Mouse (Mus musculus): ENCODE results near the gene Pabpc4.
"Not testable (repeated sequence)": the region's sequence is repeated elsewhere in the genome, so short reads cannot be mapped to it uniquely, and the experiment has no call there.

Pabpc4 gene

DNA sequence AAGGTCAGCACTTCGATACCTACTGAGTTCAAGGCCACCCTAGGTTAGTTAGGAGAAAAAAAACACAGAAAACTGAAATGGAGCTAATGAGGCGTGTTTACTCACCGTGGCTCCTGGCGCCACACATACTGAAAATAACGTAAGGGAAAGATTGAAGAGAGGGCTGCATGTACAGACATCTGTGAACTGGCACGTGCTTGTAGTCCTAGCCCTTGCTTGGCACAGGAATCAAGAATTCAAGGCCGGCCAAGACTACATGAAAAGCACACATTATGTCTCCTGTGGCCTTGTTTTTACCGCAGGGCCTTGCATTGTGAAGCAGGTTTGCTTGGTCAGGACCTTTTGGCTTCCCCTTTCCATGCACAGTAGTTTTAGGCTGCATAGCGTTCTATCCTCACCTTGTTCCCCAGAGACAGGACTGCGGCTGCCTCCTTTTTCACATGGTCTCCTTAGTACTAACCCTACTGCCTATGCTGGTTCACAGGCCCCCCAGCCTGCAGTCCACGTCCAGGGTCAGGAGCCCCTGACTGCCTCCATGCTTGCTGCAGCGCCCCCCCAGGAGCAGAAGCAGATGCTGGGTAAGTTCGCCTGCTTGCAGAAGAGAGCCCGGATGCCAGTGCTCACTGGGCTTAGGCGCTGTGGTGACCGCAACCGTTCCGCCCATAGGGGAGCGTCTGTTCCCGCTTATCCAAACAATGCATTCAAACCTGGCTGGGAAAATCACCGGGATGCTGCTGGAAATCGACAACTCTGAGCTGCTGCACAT, 35.2 kb downstream of the Pabpc4 start:
- no peak for DNase-seq (ENCODE audit: low spot score)

DNA sequence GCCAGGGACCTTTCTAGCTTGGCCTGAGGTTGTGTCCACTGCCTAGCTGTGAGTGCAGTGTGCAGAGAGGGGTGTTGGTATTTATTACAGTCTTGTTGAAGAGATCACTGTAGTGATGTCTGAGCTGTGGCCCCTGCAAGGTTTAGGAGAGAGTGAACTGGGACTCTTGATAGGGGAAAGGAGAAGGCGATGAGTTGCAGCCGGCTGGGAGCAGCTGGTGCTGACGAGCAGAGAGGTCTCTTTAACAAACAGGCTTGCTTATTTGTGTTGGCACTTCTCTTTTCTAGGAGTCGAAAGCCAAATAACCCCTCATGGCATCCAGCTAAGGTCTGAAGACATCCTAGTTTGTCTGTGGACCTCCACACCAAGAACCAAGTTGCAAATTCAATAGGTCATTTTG, 36.1 kb downstream of the Pabpc4 start:
- DNase-seq (ENCODE audit: low spot score), result no peak

DNA sequence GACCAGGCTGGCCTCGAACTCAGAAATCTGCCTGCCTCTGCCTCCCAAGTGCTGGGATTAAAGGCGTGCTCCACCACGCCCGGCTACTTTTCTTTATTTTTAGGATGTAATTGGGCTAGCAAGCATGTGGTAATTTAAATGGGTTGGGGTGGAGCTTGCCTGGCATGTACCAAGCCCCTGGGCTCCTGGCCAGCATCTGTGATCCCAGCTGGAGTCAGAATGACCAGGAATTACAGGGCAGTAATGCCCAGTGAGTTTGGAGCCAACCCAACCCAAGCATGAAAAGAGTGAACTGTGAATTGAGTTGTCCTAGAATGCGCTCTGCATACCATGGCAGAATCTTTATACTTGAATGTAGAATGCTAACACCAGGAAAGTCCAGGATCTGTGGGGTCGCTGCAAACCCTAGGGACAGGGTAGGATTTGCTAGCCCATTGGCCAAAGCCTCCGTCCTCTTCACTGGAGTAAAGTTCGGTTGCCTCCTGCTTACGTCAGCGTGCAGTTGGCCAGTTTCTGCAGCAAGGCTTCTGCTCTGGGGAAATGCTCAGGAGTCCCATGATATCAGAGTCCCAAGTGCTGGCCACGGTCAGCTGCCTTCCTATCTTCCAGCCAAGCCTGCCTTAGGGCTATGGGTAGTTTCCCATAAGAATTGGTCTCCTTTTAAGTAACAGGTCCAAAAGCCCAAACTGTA, 37.0 kb downstream of the Pabpc4 start:
- no peak for DNase-seq (ENCODE audit: low spot score)

DNA sequence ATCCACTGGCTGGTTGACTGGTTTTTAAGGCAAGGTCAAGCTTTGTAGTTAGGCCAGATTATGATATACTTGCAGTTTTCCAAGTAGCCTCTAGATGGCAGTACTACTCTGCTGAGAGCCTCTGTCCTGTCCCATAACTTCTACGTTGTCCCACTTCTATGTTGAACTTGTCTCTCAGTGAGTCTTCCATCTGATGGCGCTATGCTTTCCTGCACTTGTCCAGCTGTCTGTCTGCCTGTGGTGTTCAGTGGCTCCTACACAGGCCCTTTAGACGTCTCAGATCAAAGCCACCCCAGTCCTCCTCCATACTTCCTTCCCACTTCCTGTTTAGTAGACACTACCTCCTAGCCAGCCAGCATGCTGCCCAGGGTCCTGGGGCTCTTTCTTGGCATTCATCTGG, 43.6 kb downstream of the Pabpc4 start:
- peak; percentile 74 for DNase-seq (ENCODE audit: low spot score)

DNA sequence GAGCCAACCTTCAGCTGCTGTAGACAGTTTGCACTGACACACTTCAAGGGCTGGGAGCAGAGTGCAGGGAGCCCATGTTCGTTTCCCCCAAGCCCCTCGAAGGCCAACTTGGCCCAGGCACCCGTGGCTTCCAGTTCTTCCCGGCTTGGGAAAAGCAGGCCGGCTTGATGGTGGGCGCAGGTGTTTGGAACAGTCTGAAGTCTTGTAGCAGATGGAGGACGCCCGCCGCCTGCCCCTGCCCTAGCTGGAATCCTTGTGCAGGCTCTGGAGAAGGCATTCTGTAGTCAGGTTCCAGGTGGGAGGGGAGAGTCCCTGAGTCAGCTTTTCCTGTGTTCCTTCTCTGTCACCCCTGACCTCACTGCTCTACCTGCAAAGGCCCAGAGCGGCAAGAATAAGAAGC, 44.8 kb downstream of the Pabpc4 start:
- no peak for DNase-seq (ENCODE audit: low spot score)

DNA sequence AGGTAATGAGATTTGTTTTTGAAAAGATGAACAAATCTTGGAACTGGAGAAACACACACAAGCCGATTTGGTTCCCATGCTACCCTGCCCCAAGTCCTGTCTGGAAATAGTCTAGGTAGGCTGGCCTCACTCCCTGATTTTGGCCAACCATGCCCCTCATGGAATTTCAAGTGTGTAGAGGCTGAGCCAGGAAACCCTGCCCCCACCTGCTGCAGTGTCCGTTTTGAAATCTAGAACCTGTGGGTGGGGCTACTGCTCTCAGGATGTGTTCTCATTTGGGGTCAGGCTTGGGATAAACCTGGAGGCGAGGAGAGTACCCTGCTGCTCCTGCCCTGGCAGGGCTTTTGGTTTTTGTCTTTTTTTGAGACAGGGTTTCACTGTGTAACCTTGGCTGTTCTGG, 46.1 kb downstream of the Pabpc4 start:
- no peak for DNase-seq (ENCODE audit: low spot score)

DNA sequence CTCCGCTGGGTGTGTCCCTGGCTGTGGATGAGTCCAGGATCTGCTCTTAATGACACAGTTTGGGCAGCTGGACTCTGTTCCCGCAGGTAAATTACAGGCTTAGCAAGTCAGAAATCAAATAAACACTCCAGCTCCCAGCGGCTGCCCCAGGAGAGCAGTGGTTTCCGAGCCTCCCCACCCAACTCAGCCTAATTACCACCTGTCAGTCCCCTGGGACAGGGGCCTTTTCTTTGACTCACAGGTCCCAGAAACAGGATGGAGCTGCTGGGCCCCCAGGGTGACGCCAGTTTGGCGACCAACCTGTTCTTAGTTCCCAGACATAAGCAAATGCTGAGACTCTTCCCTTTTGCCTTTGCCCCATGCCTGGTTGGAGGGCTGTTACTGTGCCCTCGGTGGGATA, 49.7 kb downstream of the Pabpc4 start:
- DNase-seq (ENCODE audit: low spot score), result no peak

DNA sequence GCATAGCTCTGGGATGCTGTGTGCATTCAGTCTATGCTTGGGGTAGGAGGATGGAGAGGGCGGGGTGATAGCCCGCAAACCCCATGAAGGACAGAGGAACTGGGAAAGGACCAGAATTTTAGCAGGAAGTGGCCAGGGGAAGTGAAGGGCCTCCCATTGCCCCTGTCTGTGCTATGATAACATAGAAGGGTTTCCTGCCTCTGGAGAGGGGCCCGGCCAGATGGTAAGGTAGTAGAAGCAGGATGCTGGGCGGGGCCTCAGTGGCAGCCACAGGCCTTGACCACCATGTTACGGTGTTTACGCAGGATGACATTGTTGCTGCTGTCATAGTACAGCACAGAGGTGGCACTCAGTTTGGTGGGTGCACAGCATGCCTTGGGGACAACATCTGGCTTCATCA, 50.9 kb downstream of the Pabpc4 start:
- no peak for DNase-seq (ENCODE audit: low spot score)

DNA sequence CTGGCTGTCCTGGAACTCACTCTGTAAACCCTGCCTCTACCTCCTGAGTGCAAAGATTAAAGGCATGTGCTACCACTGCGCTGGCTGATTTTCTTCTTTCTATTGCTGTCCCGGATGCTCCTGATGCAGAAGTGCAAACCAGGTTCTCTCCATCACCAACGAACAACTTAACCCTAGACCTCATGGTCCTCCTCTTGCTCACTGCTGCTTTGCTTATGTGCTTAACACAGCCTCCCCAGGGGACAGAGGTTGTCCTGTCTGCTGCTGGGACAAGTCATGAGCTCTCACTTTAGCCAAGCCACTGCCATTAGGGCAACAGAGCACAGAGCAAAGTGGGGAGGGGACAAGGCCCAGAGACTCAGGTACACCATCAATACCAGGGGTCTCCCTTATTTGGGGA, 52.3 kb downstream of the Pabpc4 start:
- no peak for DNase-seq (ENCODE audit: low spot score)

DNA sequence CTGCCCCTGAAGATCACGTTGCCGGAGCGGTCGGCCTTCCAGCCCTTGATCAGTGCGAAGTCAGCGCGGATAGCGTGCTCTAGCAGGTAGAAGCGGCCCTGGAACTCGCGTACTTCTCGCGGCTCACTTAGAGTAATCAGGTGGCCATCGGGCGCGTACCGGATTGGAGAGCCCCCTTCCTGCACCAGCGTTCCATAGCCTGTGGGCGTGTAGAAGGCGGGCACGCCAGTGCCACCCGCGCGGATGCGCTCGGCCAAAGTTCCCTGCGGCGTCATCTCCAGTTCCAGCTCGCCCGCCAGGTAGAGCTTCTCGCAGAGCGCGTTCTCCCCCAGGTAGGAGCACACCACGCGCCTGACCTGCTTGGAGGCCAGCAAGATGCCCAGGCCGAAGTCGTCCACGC, 60.8 kb downstream of the Pabpc4 start:
- DNase-seq (ENCODE audit: low spot score), result not testable (repeated sequence)

DNA sequence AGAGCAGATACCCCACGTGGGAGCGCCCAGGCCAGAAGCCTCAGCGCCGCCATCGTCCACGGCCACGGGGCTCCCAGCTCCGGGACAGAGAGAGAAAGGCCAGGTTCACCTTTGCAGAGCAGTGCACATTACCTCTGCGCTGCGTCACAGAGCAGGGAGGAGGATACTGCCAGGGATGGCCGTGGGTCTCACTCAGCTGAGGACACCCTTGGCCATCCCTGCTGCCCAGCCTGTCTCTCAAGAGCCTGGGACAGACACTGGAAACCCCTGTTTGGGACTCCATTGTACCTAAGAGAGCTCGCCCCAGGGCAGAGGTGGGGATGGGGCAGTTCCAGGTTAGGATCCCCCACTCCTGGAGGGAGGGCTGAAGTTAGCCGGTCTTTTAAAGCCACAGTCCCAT, 61.4 kb downstream of the Pabpc4 start, which contains the start of gene Oxct2a:
Gene Oxct2a (minus strand): TSS at position 101 of the 400 bp plus-strand sequence.
- no peak for DNase-seq (ENCODE audit: low spot score)

DNA sequence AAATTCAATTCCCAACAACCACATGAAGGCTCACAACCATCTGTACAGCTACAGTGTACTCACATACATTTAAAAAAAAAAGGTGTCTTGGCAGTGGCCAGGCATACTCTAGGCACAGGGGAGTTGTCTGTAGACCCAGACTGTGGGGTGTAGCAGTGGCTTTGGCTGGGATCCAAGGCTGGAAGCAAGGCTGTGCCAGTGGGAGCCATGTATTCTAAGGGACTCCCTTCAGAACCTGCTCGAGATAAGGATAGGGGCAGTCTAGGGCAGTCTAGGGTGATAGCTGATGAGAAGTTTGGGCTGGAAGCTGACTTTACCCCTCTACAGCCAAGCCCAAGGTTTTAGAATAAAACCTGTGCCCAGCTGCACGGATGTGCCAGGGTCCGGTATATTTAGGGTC, 63.9 kb downstream of the Pabpc4 start:
- no peak for DNase-seq (ENCODE audit: low spot score)

DNA sequence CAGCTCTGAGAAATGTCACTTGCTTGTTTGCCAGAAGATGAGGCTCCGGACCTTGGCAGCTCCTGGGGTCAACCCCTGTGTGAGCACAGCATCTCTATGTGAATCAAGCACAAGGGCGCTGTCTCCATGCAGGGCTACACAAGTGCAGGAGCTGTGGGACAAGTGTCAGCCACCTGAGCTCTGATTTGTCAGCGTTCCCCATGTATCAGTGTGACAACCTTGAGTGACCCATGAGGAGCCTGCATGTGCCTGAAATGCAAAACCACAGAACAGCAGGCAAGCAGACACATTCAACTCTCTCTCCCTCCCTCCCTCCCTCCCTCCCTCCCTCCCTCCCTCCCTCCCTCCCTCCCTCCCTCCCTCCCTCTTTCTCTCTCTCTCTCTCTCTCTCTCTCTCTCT, 65.5 kb downstream of the Pabpc4 start:
- DNase-seq (ENCODE audit: low spot score), result no peak

DNA sequence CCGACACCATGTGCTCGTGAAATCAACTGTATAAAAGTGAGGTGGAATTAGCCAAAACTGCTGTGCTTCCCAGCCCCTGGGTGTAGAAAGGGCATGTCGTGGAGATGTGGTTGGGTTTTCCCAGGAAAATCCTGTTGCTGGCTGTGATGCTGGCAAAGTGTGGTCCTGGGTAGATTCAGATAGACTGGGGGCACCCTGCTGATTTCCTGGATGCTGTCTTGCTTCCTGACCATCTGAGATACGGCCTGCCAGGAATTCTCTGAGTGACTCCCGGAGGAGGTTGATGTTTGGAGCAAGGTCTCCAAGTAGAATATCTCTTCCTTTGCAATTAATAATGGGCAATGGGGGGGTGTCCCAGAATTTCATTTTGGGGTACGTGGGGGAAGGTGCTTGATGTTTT, 66.8 kb downstream of the Pabpc4 start:
- no peak for DNase-seq (ENCODE audit: low spot score)

DNA sequence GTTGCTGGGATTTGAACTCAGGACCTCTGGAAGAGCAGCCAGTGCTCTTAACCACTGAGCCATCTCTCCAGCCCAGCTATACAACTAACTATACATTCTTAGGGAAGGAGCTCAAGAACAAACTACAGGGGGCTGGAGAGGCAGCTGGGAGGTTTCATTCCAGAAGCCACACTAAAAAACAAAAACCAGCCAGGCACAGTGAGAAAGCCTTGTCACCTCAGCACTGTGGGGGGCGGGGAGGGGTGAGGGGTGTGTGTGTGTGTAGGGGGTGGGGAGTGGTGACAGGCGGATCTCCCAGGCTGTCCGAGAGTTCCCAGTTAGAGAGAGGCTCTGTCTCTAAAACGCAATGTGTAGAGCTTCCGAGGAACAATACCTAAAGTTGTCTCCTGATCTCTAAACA, 69.2 kb downstream of the Pabpc4 start:
- DNase-seq (ENCODE audit: low spot score), result no peak

DNA sequence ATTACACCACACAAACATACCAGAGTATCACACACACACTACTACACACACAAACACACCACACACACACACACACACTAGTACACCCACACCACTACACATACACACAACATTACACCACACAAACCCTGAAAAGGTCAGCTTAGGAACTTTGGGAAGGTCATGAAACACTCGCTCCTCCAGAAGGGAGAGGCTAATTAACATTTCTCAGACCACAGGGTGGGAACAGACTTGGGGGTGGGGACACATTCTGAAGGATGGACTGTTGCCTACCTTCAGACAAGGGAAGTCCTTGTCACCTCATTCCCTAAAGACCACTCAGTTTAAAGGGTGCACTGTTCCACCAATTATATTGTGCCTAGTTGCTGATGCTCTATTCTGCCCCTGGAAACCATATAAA, 69.8 kb downstream of the Pabpc4 start:
- not testable (repeated sequence) for DNase-seq (ENCODE audit: low spot score)

DNA sequence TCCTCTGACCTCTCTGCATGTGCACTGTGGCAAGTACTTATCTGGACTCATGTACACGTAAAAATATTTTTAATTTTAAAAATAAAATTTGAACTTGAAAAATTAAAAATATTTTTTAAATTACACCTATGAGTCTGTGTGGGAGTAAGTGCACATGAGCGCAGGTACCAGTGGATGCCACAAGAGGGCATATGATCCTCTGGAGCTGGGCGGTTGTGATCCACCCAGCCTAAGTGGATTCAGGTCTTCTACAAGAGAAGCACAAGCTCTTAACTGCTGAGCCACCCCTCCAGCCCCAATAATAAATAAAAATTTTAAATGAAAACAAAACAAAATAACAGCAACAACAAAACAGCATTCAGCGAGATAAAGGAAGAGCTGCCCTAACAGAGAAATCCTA, 71.0 kb downstream of the Pabpc4 start:
- DNase-seq (ENCODE audit: low spot score), result no peak

DNA sequence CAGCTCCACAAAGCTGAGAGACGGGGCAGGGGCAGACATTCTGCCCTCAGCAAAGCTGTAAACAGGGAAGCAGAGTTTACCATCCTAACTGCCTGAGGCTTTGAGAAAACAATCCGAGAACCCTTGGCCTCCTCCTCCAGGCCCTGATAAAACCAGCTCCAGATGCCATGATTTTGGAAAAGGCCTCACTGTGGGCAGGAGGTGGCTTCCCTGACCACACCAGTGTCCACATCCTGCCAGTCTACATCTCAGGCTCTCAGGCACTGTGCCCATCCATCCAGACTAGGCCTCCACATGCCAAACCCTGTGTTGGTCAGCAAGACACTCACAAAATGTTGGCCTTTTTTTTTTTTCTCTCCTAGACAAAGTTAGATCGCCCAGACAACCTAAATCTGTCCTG, 72.0 kb downstream of the Pabpc4 start:
- DNase-seq (ENCODE audit: low spot score), result no peak

DNA sequence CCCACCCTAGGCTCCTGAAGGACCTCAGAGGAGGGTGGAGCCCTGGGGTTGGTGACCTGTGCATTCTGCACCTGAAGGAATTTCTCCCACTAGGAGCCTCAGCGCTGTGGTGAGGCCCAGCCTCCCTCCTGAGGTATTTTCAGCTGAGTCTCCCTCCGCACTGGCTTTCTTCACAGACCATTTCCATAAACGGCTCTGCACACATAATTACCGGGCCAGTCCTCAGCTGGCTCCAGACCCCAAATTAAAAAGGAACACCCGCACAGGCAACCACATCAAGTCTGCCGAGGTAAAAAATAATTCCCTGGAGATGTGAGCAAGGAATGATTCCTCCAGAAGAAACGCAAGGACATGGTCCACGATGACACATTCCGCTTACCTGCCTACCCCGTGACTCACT, 73.1 kb downstream of the Pabpc4 start:
- DNase-seq (ENCODE audit: low spot score), result not testable (repeated sequence)

DNA sequence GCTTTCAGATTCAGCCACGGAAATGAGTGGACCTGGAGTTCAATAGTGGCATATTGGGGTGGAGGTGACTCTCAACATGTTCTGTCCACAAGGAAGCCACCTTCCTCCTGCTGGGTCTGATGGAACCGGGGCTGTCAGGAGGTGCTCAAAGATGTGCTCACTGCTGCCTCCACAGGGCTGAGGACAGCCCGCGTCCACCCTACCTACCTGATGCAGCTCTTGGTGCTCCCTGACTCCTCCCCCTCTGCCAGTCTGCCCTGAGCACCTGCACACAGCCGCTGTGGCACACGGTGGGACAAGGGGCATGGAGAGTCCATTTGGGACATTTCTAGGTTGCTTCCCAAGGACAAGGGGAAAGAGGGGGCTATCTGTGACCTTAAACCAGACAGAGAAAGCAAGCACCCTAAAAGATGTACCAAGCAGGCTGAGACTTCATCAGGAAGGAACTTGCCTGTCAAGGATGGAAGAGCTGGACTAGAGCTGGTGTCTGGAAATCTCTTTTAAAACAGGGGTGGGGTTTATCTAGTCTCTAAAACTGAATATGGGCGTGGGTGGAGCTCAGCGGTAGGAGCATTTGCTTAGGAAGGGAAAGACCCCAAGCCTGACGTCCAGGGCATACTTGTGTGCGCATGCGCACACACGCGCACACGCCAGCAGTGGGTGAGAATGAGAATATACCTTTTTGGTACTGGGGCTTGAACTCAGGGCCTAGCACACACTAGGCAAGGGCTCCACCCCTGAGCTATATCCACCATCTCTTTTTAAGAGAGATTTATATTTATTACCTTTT, 73.8 kb downstream of the Pabpc4 start:
- DNase-seq (ENCODE audit: low spot score), result no peak

DNA sequence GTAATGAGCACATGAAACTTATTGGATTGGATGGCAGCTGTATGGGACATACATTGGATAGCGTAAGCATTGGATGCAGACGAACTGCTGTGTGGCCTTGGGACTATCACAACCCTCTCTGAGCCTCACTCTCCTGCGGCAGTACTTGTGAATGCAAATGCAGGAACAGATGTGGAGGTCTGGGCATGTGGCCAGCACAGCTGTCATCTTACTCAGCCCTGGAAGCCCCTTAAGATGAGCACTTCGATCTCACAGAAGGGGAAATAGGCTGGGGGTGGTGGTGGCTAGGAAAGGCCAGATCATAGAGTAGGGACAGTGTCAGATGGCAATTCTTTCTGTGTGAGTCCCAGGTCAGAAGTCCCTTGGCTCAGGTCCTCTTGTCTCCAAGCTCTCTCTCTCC, 75.5 kb downstream of the Pabpc4 start:
- DNase-seq (ENCODE audit: low spot score), result no peak

DNA sequence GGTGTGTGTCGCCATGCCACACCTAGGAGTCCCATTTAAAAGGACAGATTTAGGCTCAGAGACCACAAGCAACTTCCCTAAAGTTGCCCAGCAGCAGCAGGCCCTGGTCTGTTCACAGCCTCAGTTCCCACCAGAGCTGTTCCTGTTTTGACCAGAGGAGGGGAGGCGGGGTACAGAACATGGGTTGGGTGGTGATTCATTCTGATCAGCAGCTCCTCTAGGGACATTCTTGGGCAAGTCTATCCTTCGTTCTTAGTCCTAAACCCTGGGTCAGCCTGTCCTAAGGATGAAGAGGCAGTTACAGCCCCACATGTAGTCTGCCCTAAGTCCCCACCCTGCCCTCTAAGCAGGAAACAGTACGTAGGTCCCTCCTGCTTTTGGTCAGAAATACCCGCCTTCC, 78.1 kb downstream of the Pabpc4 start:
- no peak for DNase-seq (ENCODE audit: low spot score)

DNA sequence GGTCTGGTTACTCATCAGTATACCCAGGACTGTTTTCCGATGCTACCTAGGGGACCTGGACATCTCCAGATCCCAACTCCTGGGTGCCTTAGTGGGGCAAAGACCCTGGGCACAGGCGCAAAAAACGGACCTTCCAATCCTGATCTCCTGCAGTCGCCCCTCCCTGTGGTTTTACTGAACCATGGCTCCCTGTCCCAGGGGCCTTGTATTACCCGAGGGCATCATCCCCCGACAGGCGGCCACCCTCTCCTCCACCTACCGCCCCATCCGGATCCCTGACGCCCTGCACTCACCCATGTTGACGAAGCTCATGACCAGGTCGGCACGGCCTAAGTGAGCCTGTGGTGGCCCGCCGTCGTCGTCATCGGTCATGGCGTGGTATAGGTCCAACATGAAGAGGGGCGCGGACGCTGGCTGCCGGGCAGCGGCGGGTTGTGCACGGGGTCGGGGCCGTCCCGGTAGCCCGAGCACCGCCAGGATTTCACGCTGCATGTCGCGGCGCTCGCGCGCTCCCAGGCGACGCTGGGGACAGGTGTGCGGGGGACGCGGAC, 80.0 kb downstream of the Pabpc4 start:
- peak; percentile 20 for DNase-seq (ENCODE audit: low spot score)
